Mouse (Mus musculus) natural killer cell, adult 2 months (primary cell): ENCODE results near the gene Obp2a.
"Not testable (repeated sequence)": the region's sequence is repeated elsewhere in the genome, so short reads cannot be mapped to it uniquely, and the experiment has no call there.

ENCODE experiments used
- DNase-seq, 2 experiments: peaks; one replicate each; pipeline ENCODE4 v3.0.0; 2022; ENCODE audit warnings: low spot score in 2 of 2

Gene Obp2a

DNA sequence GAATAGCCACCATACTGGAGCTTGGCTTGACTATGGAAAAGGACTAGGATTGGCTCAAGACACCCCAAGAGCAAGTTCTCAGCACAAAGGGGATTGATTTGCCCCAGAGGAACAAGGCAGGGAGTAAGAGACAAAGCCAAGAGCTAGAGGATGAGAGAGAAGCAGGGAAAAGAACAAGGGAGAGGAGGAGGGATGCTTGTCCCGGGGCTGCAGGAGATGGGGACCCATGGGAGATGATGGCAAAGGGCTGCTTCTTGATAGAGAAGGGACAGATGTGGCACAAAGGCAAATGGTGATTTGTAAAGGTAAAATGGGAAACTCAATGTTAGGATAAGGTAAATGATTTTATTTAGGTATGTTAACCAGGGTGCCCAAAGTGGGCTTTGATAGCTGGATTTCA, 9.2 kb downstream of the Obp2a start:
- DNase-seq, result not testable (repeated sequence)

DNA sequence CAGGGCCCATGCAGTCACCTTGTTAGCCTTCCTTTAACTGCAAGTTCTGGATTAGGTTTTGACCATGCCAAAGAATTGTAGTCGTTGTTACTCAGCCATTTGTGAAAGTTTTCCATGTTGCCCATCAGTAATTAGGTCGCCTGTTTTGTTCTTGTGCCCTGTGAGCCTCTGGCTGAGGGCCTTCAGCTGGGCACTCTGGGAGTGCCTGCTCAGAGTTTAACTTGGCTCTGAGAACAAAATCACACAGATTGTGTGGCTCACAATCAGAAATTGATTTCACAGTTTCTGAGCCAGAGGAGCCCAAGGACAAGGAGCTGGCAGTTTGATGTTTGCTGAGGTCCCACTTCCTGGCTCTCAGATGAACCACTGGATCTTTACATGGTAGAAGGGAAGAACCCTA, 9.9 kb downstream of the Obp2a start:
- DNase-seq, result not testable (repeated sequence)

DNA sequence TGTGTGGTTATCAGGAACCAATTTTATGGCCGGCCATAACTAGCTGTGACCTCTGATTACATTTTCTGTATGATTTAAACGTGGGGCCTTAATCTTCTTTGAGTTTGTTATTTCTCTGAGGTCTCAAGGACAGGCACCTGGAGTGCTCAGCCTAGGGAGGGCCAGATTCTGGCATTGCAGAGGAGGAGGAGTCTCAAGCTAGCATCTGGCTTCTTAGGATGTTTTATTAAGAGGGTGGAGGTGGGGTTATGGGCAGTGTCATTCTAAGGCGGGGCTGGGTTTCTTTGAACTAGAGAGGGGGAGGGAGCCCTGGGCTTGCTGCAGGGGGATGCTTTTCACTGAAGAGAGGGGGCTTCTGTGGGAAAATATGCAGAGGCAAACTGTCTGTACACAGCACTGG, 11.8 kb downstream of the Obp2a start:
- DNase-seq, result not testable (repeated sequence)

DNA sequence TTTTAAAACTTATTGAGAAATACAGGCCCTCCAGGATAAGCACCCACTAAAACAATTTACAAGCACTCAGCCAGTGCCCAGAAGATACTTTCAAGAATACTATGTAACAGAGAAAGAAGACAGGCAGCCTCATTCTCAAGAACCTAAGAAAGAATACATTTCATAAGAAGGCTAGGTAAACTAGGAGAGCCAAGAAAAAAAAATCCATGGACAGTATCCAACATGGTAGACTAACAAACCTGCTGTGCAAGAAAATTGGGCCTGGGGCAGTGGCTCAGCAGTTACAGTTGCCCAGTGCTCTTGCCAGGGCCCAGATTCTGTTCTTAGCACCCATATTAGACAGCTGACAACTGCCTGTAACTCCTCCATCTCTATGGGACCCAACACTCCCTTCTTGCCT, 17.4 kb downstream of the Obp2a start:
- DNase-seq, result no peak

DNA sequence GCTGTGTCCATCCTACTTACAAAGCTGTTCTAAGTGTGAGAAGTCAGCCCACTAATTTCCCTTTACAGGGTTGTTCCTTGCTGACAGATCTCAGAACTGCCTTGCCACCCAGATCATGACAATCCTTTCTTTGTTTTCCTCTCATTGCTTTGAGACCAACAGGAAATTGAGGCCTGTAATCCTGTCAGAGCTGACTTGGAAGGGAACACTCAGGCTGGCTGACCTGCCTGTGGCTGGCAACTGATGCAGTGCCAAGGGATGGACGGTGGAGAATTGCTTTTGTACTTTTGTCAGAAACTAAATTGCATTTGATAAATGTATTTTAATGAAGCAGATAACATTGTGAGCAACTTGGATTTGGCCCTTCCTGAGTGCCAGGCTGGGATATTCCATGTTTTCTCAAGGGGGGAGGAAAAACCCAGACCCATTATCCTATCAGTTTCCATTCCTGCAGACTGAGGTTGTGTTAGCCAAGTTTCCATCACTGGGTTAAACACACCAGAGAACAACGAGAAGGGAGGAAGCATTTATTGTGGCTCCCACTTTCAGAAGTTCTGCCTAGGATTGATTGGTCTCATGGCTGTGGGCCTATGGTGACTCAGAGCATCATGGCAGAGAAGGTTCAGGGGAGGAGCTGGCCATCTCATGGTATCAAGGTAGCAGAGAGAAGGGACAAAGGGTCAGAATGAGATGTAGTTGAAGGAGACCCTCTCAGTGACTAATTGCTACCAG, 33.5 kb downstream of the Obp2a start:
- no peak for DNase-seq

DNA sequence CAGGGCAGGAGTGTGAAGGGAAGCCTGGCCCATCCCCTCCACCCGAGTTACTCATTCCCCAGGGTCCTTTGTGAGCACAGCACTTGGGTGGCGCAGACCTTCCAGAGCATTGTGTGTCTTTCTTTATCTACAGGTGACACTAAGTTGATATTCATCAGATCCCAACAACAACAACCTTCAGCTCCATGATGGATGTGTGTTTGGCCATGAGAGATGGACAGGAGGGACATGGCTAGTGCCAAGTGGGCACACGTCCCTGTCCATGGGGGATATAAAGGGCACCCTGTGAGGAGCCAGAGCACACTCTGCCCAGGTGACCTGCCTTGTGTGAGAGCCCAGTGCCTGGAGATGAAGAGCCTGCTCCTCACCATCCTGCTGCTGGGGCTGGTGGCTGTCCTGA, 36.9 kb downstream of the Obp2a start, which contains the start of gene Obp2b:
Gene Obp2b (plus strand): TSS at position 301 of the 400 bp plus-strand sequence.
- not testable (repeated sequence) for DNase-seq

DNA sequence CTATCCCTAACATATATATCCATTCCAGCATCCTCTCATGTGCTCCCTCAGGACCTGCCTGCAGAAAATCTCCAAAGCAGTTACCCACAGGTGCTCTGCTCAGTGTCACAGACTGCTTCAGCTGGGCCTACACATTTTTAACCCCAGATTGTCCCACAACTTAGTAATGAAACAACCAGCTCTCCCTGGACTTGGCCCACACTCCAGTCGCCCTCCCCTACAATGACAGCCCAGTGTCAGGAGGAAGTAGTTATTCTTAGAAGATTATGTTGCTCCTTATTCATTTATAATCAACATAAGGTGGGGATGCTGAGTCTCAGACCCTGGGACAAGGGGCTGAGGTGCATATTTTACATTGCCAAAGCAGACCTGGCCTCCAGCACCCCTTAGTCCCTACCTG, 41.8 kb downstream of the Obp2a start:
- no peak for DNase-seq
